Mouse (Mus musculus) small intestine, adult 2 months (tissue): ENCODE measurements around the gene Scarf2. TPM values are rescaled to one million over a fixed set of nuclear protein-coding genes. Genes with fewer than 3 reads are reported as not detected.

Source experiments
- H3K27ac ChIP-seq: fragments of 200-500 bp; 2 replicates; pipeline ENCODE4 v1.5.1; 2012; ENCODE audit warnings: low read depth, low read length, control low read depth, inconsistent platforms; ENCODE audit not compliant: insufficient read depth
- H3K27me3 ChIP-seq: fragments of 200-500 bp; 2 replicates; pipeline ENCODE4 v1.6.1; 2012; ENCODE audit warnings: mild to moderate bottlenecking, moderate library complexity, low read length, inconsistent platforms; ENCODE audit not compliant: control insufficient read depth, insufficient read depth
- H3K36me3 ChIP-seq: fragments of 200-500 bp; 2 replicates; pipeline ENCODE4 v1.6.1; 2012; ENCODE audit warnings: mild to moderate bottlenecking, low read length, control low read depth, inconsistent platforms; ENCODE audit not compliant: control insufficient read depth, insufficient read depth
- H3K4me1 ChIP-seq: fragments of 200-500 bp; 2 replicates; pipeline ENCODE4 v1.6.1; 2012; ENCODE audit warnings: low read length, inconsistent platforms, mixed read lengths; ENCODE audit not compliant: control insufficient read depth, insufficient read depth, insufficient read length
- H3K4me3 ChIP-seq: fragments of 200-500 bp; 2 replicates; pipeline ENCODE4 v1.5.1; 2012; ENCODE audit warnings: low read depth, mild to moderate bottlenecking, control low read depth, inconsistent platforms, low read length, moderate library complexity
- CTCF ChIP-seq: fragments of 200-500 bp; IDR thresholded peaks from 2 replicates; pipeline ENCODE4 v1.5.1; 2012; ENCODE audit warnings: low read depth, mild to moderate bottlenecking, control low read depth, inconsistent platforms, low read length, moderate library complexity, mixed read lengths; ENCODE audit not compliant: insufficient replicate concordance, insufficient read length; ENCODE audit errors: extremely low read depth
- POLR2A ChIP-seq: fragments of 200-500 bp; IDR thresholded peaks from 2 replicates; pipeline ENCODE4 v1.6.1; 2012; ENCODE audit warnings: low read depth, mild to moderate bottlenecking, control low read depth, inconsistent platforms, low read length, moderate library complexity
- WGBS: fragments of 180-500 bp; shearing (Covaris S2); methylation state at CpG from one replicate; pipeline ENCODE4 v1.1.7; 2018; 5-methylcytosine and 5-hydroxymethylcytosine counted together
- polyA plus RNA-seq: library from polyadenylated mRNA; depleted of rRNA; stranded (reverse); fragments of >200 nt; gene quantifications from 2 replicates; pipeline ENCODE4 v1.2.3, GENCODE M21; 2012

Scarf2 gene
- polyA plus RNA-seq, 1 experiment: 33.2 TPM

GRCm38 (mm10) chr16:17760657-17761056 is 36.4 kb upstream of the Scarf2 start:
- no peak overlapping the region for H3K4me3 ChIP-seq
- WGBS: 48% methylated on average over 8 of the region's 8 CpGs
- TF ChIP-seq CTCF (peak; percentile 87), POLR2A (no peak)
- peaks cover 20% of the 10 kb centered on the region for H3K4me1 ChIP-seq
- H3K27ac ChIP-seq: no peak overlapping the region
- H3K36me3 ChIP-seq: no peaks in the 10 kb centered on the region
- H3K27me3 ChIP-seq: no peaks in the 10 kb centered on the region

GRCm38 (mm10) chr16:17761074-17761473 is 36.0 kb upstream of the Scarf2 start:
- TF ChIP-seq CTCF: no peak
- TF ChIP-seq POLR2A: no peak
- Histone ChIP-seq H3K4me3 (no peak overlapping the region), H3K27ac (no peak overlapping the region), H3K27me3 (no peaks in the 10 kb centered on the region), H3K36me3 (no peaks in the 10 kb centered on the region), H3K4me1 (peaks cover 20% of the 10 kb centered on the region)
- WGBS: 70% methylated on average over 1 of the region's 1 CpGs

- 30% methylated on average over 4 of the region's 4 CpGs for WGBS
- Histone ChIP-seq H3K4me3 (peak overlapping the region; percentile 3; the same call in 1 of the 2 replicates), H3K4me1 (peaks cover 14% of the 10 kb centered on the region), H3K27me3 (no peaks in the 10 kb centered on the region), H3K27ac (peak overlapping the region; percentile 32; the same call in 1 of the 2 replicates), H3K36me3 (peaks cover 9% of the 10 kb centered on the region)
- TF ChIP-seq CTCF (no peak), POLR2A (no peak)
Measured at GRCm38 (mm10) chr16:17764108-17764511, 33.0 kb upstream of the Scarf2 start.

GRCm38 (mm10) chr16:17768834-17769233 is 28.2 kb upstream of the Scarf2 start:
- TF ChIP-seq CTCF: no peak
- WGBS: 83% methylated on average over 7 of the region's 7 CpGs
- H3K36me3 ChIP-seq: peaks cover 19% of the 10 kb centered on the region
- no peak overlapping the region for H3K4me3 ChIP-seq
- peaks cover 4% of the 10 kb centered on the region for H3K4me1 ChIP-seq
- H3K27ac ChIP-seq: no peak overlapping the region
- H3K27me3 ChIP-seq: no peaks in the 10 kb centered on the region

GRCm38 (mm10) chr16:17771117-17771865 is 25.8 kb upstream of the Scarf2 start:
- Histone ChIP-seq H3K36me3 (peaks cover 26% of the 10 kb centered on the region), H3K4me1 (no peaks in the 10 kb centered on the region), H3K27ac (no peak overlapping the region), H3K4me3 (no peak overlapping the region), H3K27me3 (no peaks in the 10 kb centered on the region)
- no peak for TF ChIP-seq POLR2A
- TF ChIP-seq CTCF: no peak
- WGBS: 66% methylated on average over 4 of the region's 4 CpGs

GRCm38 (mm10) chr16:17776828-17777227 is 20.3 kb upstream of the Scarf2 start:
- 63% methylated on average over 11 of the region's 11 CpGs for WGBS
- TF ChIP-seq POLR2A (no peak), CTCF (peak; percentile 64; the same call in 1 of the 2 replicates)
- Histone ChIP-seq H3K27ac (no peak overlapping the region), H3K27me3 (no peaks in the 10 kb centered on the region), H3K4me3 (no peak overlapping the region), H3K4me1 (no peaks in the 10 kb centered on the region), H3K36me3 (peaks cover 35% of the 10 kb centered on the region)

- TF ChIP-seq CTCF: no peak
- no peak for TF ChIP-seq POLR2A
- H3K4me3 ChIP-seq: no peak overlapping the region
- H3K27me3 ChIP-seq: no peaks in the 10 kb centered on the region
- WGBS: 88% methylated on average over 4 of the region's 4 CpGs
- H3K36me3 ChIP-seq: peaks cover 34% of the 10 kb centered on the region
- H3K4me1 ChIP-seq: no peaks in the 10 kb centered on the region
- H3K27ac ChIP-seq: no peak overlapping the region
Measured at GRCm38 (mm10) chr16:17778223-17778622, 18.9 kb upstream of the Scarf2 start.
